Mouse (Mus musculus): Measurements from ENCODE around the gene Cacna1s. TPM values are rescaled to one million over a fixed set of nuclear protein-coding genes. Genes with fewer than 3 reads are reported as not detected.
A peak's percentile ranks its signal among the peaks of the same experiment; 100 is the strongest.

The Cacna1s gene
- polyA plus RNA-seq, 1 experiment from 2014 or later = 0.17 TPM

DNA sequence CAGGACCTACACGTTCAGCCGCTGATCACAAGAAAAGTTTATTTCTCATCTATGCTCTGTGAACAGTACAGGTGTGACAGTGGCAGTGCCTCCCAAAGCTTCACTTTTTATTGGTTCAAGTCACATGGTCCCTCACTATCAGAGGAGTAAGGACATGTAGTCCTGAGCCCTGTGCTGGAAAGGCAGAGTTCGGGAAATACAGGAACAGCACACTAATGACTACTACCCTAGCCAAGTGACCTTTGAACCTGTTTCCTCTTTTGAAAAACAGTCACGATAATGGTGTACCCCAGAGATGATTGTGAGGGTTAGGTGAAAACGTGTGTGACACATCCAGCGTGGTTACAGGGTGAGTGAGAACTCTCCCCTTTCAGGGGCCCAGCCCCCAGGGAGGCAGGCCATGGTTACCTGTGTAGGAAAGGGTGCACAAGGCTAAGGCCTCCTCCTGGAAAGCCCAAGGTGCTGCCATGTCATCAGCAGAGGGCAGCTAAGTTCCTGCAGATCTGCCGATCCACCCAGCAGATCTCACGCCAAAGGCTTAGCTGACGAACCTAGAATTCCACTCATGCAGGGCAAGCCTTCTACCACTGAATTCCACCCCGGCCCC is 73.7 kb downstream of the Cacna1s start:
- DNase-seq (ENCODE audit: low spot score) (no peak), ATAC-seq (ENCODE audit: insufficient number of reproducible peaks, low FRiP score, low TSS enrichment, low read depth) (no peak)
- no peaks in the 10 kb centered on the region for H3K36me3 ChIP-seq (ENCODE audit: control insufficient read depth, insufficient read depth, low read length)
- no peak overlapping the region for H3K9ac ChIP-seq (ENCODE audit: low read length)
- H3K9me3 ChIP-seq (ENCODE audit: control insufficient read depth, low read length) = no peaks in the 10 kb centered on the region
- no peak overlapping the region for H3K27ac ChIP-seq (replicated peaks; ENCODE audit: low read depth, low read length)
- WGBS = 76% methylated on average over 10 of the region's 10 CpGs
- H3K4me1 ChIP-seq (ENCODE audit: control insufficient read depth, insufficient read depth, low read length) = peaks cover 17% of the 10 kb centered on the region
- no peak overlapping the region for H3K4me2 ChIP-seq (ENCODE audit: low read depth, severe bottlenecking)
- H3K4me3 ChIP-seq (ENCODE audit: low read depth, low read length) = no peak overlapping the region
- no peaks in the 10 kb centered on the region for H3K27me3 ChIP-seq (ENCODE audit: control insufficient read depth, insufficient read depth, low read length)

DNA sequence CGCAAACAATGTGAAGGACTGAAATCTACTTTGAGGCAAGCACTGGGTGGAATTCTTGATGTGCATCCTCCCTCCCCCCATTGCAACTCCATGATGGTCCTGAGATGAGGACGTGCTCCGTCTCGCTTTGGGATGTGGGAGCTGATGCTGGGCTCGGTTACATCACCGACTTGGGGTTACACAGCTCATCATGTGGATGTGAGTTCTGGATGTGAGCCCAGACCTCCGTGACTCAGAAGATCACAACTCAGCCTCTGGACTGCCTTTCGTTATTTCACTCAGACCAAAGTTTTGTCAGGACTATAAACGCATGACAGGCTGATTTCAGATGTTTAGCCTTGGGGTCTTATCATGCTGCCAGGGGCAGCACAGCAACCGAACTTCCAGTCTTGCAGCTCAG is 74.3 kb downstream of the Cacna1s start:
- Histone ChIP-seq H3K4me3 (ENCODE audit: low read depth, low read length) (no peak overlapping the region), H3K4me1 (ENCODE audit: control insufficient read depth, insufficient read depth, low read length) (peaks cover 17% of the 10 kb centered on the region), H3K9ac (ENCODE audit: low read length) (no peak overlapping the region), H3K36me3 (ENCODE audit: control insufficient read depth, insufficient read depth, low read length) (no peaks in the 10 kb centered on the region), H3K27me3 (ENCODE audit: control insufficient read depth, insufficient read depth, low read length) (no peaks in the 10 kb centered on the region), H3K4me2 (ENCODE audit: low read depth, severe bottlenecking) (no peak overlapping the region), H3K9me3 (ENCODE audit: control insufficient read depth, low read length) (no peaks in the 10 kb centered on the region), H3K27ac (replicated peaks; ENCODE audit: low read depth, low read length) (no peak overlapping the region)
- ATAC-seq (ENCODE audit: insufficient number of reproducible peaks, low FRiP score, low TSS enrichment, low read depth) = no peak
- no peak for DNase-seq (ENCODE audit: low spot score)
- WGBS = 87% methylated on average over 10 of the region's 10 CpGs

GRCm38 (mm10) chr1:136127856-136128255 is 75.3 kb downstream of the Cacna1s start:
- Histone ChIP-seq H3K27ac (replicated peaks; ENCODE audit: low read depth, low read length) (no peak overlapping the region), H3K9me3 (ENCODE audit: control insufficient read depth, low read length) (no peaks in the 10 kb centered on the region), H3K4me3 (ENCODE audit: low read depth, low read length) (no peak overlapping the region), H3K4me2 (ENCODE audit: low read depth, severe bottlenecking) (no peak overlapping the region), H3K27me3 (ENCODE audit: control insufficient read depth, insufficient read depth, low read length) (no peaks in the 10 kb centered on the region), H3K9ac (ENCODE audit: low read length) (no peak overlapping the region), H3K36me3 (ENCODE audit: control insufficient read depth, insufficient read depth, low read length) (no peaks in the 10 kb centered on the region), H3K4me1 (ENCODE audit: control insufficient read depth, insufficient read depth, low read length) (peaks cover 23% of the 10 kb centered on the region)
- ATAC-seq (ENCODE audit: insufficient number of reproducible peaks, low FRiP score, low TSS enrichment, low read depth) (no peak), DNase-seq (ENCODE audit: low spot score) (no peak)
- WGBS = 69% methylated on average over 3 of the region's 3 CpGs

GRCm38 (mm10) chr1:136128416-136128815 is 75.9 kb downstream of the Cacna1s start:
- no peaks in the 10 kb centered on the region for H3K36me3 ChIP-seq (ENCODE audit: control insufficient read depth, insufficient read depth, low read length)
- no peak for DNase-seq (ENCODE audit: low spot score)
- no peaks in the 10 kb centered on the region for H3K27me3 ChIP-seq (ENCODE audit: control insufficient read depth, insufficient read depth, low read length)
- 47% methylated on average over 5 of the region's 5 CpGs for WGBS
- H3K27ac ChIP-seq (replicated peaks; ENCODE audit: low read depth, low read length) = no peak overlapping the region
- H3K4me3 ChIP-seq (ENCODE audit: low read depth, low read length) = no peak overlapping the region
- no peak for ATAC-seq (ENCODE audit: insufficient number of reproducible peaks, low FRiP score, low TSS enrichment, low read depth)
- H3K9ac ChIP-seq (ENCODE audit: low read length) = no peak overlapping the region
- H3K9me3 ChIP-seq (ENCODE audit: control insufficient read depth, low read length) = no peaks in the 10 kb centered on the region
- peaks cover 28% of the 10 kb centered on the region for H3K4me1 ChIP-seq (ENCODE audit: control insufficient read depth, insufficient read depth, low read length)
- no peak overlapping the region for H3K4me2 ChIP-seq (ENCODE audit: low read depth, severe bottlenecking)

- 46% methylated on average over 4 of the region's 4 CpGs for WGBS
- H3K4me1 ChIP-seq (ENCODE audit: control insufficient read depth, insufficient read depth, low read length) = peaks cover 35% of the 10 kb centered on the region
- H3K27ac ChIP-seq (replicated peaks; ENCODE audit: low read depth, low read length) = no peak overlapping the region
Measured at GRCm38 (mm10) chr1:136128944-136129589, 76.5 kb downstream of the Cacna1s start.

DNA sequence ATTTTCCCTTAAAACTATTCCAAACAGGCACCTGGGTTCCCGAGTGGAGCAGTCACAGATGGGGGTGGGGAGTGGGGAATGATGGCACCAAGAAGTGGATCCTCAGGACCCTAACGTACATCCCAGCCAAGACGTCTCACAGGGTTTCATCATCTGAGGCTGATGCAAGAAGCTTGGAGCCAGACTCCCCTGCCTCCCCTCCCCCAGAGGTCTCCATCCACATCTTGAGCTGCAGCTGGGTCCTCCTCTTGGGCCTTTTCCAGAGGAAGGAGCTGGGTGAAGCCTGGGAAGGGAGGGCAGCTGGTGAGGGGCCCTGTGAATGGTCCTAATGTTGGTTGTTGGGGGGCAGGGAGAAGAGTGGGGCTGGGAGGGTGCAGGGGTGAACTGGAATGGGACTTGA is 77.6 kb downstream of the Cacna1s start:
- Histone ChIP-seq H3K27me3 (ENCODE audit: control insufficient read depth, insufficient read depth, low read length) (no peaks in the 10 kb centered on the region), H3K4me3 (ENCODE audit: low read depth, low read length) (no peak overlapping the region), H3K9ac (ENCODE audit: low read length) (no peak overlapping the region), H3K9me3 (ENCODE audit: control insufficient read depth, low read length) (no peaks in the 10 kb centered on the region), H3K36me3 (ENCODE audit: control insufficient read depth, insufficient read depth, low read length) (no peaks in the 10 kb centered on the region), H3K4me2 (ENCODE audit: low read depth, severe bottlenecking) (peak overlapping the region; percentile 77), H3K27ac (replicated peaks; ENCODE audit: low read depth, low read length) (0 out of 2 replicates have a peak overlapping the region, but pooled peaks have one; percentile 45), H3K4me1 (ENCODE audit: control insufficient read depth, insufficient read depth, low read length) (peaks cover 42% of the 10 kb centered on the region)
- ATAC-seq (ENCODE audit: insufficient number of reproducible peaks, low FRiP score, low TSS enrichment, low read depth) (no peak), DNase-seq (ENCODE audit: low spot score) (peak; percentile 27)
- WGBS = 56% methylated on average over 3 of the region's 3 CpGs

More at GRCm38 (mm10) chr1:136128944-136129589, 76.5 kb downstream of the Cacna1s start:
- Histone ChIP-seq H3K9me3 (ENCODE audit: control insufficient read depth, low read length) (no peaks in the 10 kb centered on the region), H3K9ac (ENCODE audit: low read length) (no peak overlapping the region), H3K4me3 (ENCODE audit: low read depth, low read length) (no peak overlapping the region), H3K4me2 (ENCODE audit: low read depth, severe bottlenecking) (no peak overlapping the region), H3K36me3 (ENCODE audit: control insufficient read depth, insufficient read depth, low read length) (no peaks in the 10 kb centered on the region), H3K27me3 (ENCODE audit: control insufficient read depth, insufficient read depth, low read length) (no peaks in the 10 kb centered on the region)
- DNase-seq (ENCODE audit: low spot score) (no peak), ATAC-seq (ENCODE audit: insufficient number of reproducible peaks, low FRiP score, low TSS enrichment, low read depth) (no peak)

GRCm38 (mm10) chr1:136130951-136131558 is 78.5 kb downstream of the Cacna1s start, which contains the start of gene Kif21b:
Kif21b (plus strand) TSS chr1:136131389.
- Histone ChIP-seq H3K9ac (ENCODE audit: low read length) (peak within 1 kb of the TSS; percentile 73), H3K27me3 (ENCODE audit: control insufficient read depth, insufficient read depth, low read length) (no peaks in the 10 kb centered on the region), H3K9me3 (ENCODE audit: control insufficient read depth, low read length) (no peaks in the 10 kb centered on the region), H3K27ac (replicated peaks; ENCODE audit: low read depth, low read length) (peak within 1 kb of the TSS; percentile 57; the same call in 1 of the 2 replicates), H3K4me3 (ENCODE audit: low read depth, low read length) (peak within 1 kb of the TSS; percentile 80), H3K36me3 (ENCODE audit: control insufficient read depth, insufficient read depth, low read length) (no peaks in the 10 kb centered on the region), H3K4me2 (ENCODE audit: low read depth, severe bottlenecking) (peak within 1 kb of the TSS; percentile 77), H3K4me1 (ENCODE audit: control insufficient read depth, insufficient read depth, low read length) (peaks cover 52% of the 10 kb centered on the region)
- DNase-seq (ENCODE audit: low spot score) = peak; percentile 95
- peak; percentile 87 for ATAC-seq (ENCODE audit: insufficient number of reproducible peaks, low FRiP score, low TSS enrichment, low read depth)
- WGBS = 1% methylated on average over 42 of the region's 42 CpGs

DNA sequence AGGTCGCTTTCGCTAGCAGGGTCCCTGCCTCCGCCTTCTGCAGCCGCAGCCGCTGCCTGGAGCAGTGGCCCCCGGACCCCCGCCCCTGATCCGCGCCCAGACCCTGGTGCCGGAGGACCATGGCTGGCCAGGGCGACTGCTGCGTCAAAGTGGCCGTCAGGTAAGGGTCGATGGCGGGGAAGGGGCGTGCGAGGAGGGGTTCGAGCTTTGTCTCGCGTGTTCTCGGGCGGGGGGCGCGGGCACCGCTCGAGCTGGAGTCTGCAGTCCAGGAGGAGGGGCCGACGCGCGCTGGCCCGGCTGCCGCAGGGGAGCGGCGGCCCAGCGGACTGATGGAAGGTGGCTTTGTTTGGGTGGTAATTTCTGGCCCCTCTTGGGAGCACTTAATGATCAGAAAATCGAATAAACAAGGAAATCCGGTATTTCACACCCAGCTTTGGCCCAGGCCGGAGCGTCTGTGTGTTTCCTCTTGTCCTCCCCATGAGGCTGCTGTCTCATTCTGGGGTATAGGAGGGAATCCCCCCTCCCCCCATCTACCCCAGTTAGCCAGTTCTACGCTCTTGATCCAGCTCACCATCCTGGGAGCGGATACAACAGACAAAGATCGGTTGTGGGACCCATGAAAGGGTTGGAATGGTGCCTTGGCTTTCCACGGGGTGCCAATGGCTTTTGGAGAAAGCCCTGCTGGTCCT is 79.2 kb downstream of the Cacna1s start:
- peak overlapping the region; percentile 77 for H3K4me2 ChIP-seq (ENCODE audit: low read depth, severe bottlenecking)
- peak; percentile 81 for DNase-seq (ENCODE audit: low spot score)
- peak overlapping the region; percentile 73 for H3K9ac ChIP-seq (ENCODE audit: low read length)
- H3K4me1 ChIP-seq (ENCODE audit: control insufficient read depth, insufficient read depth, low read length) = peaks cover 59% of the 10 kb centered on the region
- peak overlapping the region; percentile 57; the same call in 1 of the 2 replicates for H3K27ac ChIP-seq (replicated peaks; ENCODE audit: low read depth, low read length)
- peak; percentile 0 for ATAC-seq (ENCODE audit: insufficient number of reproducible peaks, low FRiP score, low TSS enrichment, low read depth)
- no peaks in the 10 kb centered on the region for H3K27me3 ChIP-seq (ENCODE audit: control insufficient read depth, insufficient read depth, low read length)
- peak overlapping the region; percentile 80 for H3K4me3 ChIP-seq (ENCODE audit: low read depth, low read length)
- no peaks in the 10 kb centered on the region for H3K36me3 ChIP-seq (ENCODE audit: control insufficient read depth, insufficient read depth, low read length)
- H3K9me3 ChIP-seq (ENCODE audit: control insufficient read depth, low read length) = no peaks in the 10 kb centered on the region
- under 1% methylated on average over 43 of the region's 43 CpGs for WGBS

Data from limb, embryonic 11.5 days (tissue).